Mouse (Mus musculus) brown adipose tissue, adult 24 weeks (tissue): ENCODE results near the gene Magi1. TPM values are rescaled to one million over a fixed set of nuclear protein-coding genes. Genes with fewer than 3 reads are reported as not detected.
A peak's percentile ranks its signal among the peaks of the same experiment; 100 is the strongest.

ENCODE experiments used
- H3K27ac ChIP-seq: fragments of 200-500 bp; replicated peaks from 2 replicates; pipeline ENCODE4 v1.5.1; 2012; ENCODE audit warnings: low read depth, mild to moderate bottlenecking, low read length
- H3K4me1 ChIP-seq: fragments of 200-500 bp; 2 replicates; pipeline ENCODE4 v1.6.1; 2012; ENCODE audit warnings: low read length, mixed read lengths; ENCODE audit not compliant: control insufficient read depth, insufficient read depth, insufficient read length
- H3K4me3 ChIP-seq: fragments of 200-500 bp; 2 replicates; pipeline ENCODE4 v1.5.1; 2012; ENCODE audit warnings: low read depth, mild to moderate bottlenecking, low read length, moderate library complexity; ENCODE audit not compliant: insufficient read depth
- polyA plus RNA-seq: library from polyadenylated mRNA; stranded (reverse); fragments of >200 nt; gene quantifications from 2 replicates; pipeline ENCODE4 v1.2.4, GENCODE M21; 2012; ENCODE audit not compliant: missing spikeins, insufficient read depth, insufficient read length

The Magi1 gene
- polyA plus RNA-seq: 3.3 and 4.5 TPM in 2 replicates

DNA sequence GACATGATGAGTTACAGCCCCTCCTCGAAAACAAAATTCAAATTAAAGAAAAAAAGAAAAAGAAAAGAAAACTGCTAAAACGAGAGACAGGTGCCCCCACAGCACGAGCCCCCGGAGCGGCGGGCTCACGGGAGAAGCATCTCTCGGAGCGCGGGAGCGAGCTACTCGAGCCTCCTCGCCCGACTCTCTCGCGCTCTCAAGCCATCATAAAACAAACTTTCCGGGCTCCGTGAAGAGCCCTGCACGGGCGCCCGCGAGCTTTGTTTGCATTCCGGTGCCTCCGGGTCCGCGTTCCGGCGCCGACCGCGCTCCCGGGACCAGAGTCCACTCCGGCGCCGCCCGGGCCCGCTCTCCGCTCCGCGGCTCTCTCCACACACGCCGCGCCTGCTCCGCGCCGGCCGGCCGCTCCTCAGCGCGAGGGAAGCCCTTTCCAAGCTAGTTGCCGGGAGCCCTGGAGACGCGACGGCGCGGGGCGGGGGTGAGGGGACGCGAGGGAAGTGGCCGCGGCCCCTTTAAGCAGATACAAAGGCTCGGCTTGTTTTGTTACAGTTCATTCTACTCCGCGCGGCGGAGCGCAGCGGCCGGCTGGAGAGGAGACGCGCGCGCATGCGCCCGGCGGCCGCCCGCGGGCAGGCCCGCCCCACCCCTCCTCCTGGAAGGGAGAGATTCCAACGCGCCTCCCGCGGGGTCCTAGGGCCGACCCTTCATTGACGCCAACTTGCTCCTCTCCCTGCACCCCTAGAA, at the start of gene Magi1:
TSS of gene Magi1 (minus strand) at position 600 of the 744 bp plus-strand sequence.
- peaks cover 5% of the 10 kb centered on the region; the same call in 1 of the 2 replicates for H3K4me1 ChIP-seq
- peak within 1 kb of the TSS; percentile 78 for H3K4me3 ChIP-seq

DNA sequence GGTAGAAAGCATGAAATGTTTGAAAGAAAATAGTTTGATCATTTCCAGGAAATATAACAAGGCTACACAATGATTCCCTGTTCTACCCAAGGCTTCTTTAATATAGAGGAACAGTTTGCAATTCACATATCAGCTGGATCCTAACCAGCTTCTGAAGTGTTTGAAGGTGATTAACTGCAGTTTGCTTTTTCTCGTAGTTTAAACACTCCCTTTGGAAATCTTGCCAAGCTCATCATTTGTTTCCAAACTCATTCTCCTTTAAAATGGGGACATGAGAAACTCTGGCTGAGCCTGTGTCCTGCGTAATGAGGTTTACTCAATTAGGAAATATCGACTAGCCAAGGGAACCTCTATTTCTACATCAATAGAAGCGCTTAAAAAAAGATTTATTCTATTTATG, 43.4 kb upstream of the Magi1 start:
- H3K27ac ChIP-seq: no peak overlapping the region
- no peak overlapping the region for H3K4me3 ChIP-seq
- H3K4me1 ChIP-seq: no peaks in the 10 kb centered on the region

More for the DNA sequence above, at the start of gene Magi1:
- H3K27ac ChIP-seq: peak within 1 kb of the TSS; percentile 63

GRCm38 (mm10) chr6:94316886-94317285, 33.2 kb upstream of the Magi1 start:
- H3K27ac ChIP-seq: no peak overlapping the region
- no peak overlapping the region for H3K4me3 ChIP-seq

GRCm38 (mm10) chr6:94312285-94312684, 28.6 kb upstream of the Magi1 start:
- H3K4me1 ChIP-seq: no peaks in the 10 kb centered on the region; the same call in 1 of the 2 replicates

More at GRCm38 (mm10) chr6:94316886-94317285, 33.2 kb upstream of the Magi1 start:
- H3K4me1 ChIP-seq: no peaks in the 10 kb centered on the region; the same call in 1 of the 2 replicates

GRCm38 (mm10) chr6:94308498-94308897, 24.8 kb upstream of the Magi1 start:
- Histone ChIP-seq H3K4me1 (no peaks in the 10 kb centered on the region; the same call in none of the 2 replicates), H3K27ac (no peak overlapping the region), H3K4me3 (no peak overlapping the region)

More at GRCm38 (mm10) chr6:94312285-94312684, 28.6 kb upstream of the Magi1 start:
- Histone ChIP-seq H3K4me3 (no peak overlapping the region), H3K27ac (no peak overlapping the region)

GRCm38 (mm10) chr6:94303512-94303911, 19.8 kb upstream of the Magi1 start:
- no peak overlapping the region for H3K4me3 ChIP-seq
- peaks cover 2% of the 10 kb centered on the region; the same call in 1 of the 2 replicates for H3K4me1 ChIP-seq
- no peak overlapping the region for H3K27ac ChIP-seq

- Histone ChIP-seq H3K4me1 (peaks cover 2% of the 10 kb centered on the region; the same call in 1 of the 2 replicates), H3K4me3 (no peak overlapping the region), H3K27ac (no peak overlapping the region)
Observed at GRCm38 (mm10) chr6:94301804-94302203, 18.1 kb upstream of the Magi1 start.

DNA sequence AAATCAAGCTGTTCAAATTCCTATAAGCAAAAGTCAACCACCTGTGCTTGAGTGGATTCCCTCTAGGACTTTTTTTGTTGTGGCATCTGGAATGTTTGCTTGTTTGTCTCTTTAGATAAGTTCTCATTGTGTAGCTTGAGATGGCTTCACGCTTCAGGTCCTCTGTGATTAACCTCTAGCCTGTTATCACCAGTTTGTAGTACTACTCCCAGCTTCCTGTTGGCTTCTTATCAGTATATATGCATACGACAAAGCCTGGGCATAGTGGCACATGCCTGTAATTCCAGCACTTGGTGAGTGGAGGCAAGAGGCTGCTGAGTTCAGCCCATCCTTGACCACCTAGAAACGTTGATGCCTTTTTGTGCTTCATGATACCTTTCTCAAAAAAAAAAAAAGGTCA, 16.8 kb upstream of the Magi1 start:
- Histone ChIP-seq H3K4me3 (no peak overlapping the region), H3K27ac (no peak overlapping the region), H3K4me1 (peaks cover 2% of the 10 kb centered on the region; the same call in 1 of the 2 replicates)

- H3K4me3 ChIP-seq: no peak overlapping the region
- H3K27ac ChIP-seq: no peak overlapping the region
- H3K4me1 ChIP-seq: 0 out of 2 replicates have a peak, but pooled peaks cover 2% of the 10 kb centered on the region
Observed at GRCm38 (mm10) chr6:94287387-94287786, 3.7 kb upstream of the Magi1 start.

DNA sequence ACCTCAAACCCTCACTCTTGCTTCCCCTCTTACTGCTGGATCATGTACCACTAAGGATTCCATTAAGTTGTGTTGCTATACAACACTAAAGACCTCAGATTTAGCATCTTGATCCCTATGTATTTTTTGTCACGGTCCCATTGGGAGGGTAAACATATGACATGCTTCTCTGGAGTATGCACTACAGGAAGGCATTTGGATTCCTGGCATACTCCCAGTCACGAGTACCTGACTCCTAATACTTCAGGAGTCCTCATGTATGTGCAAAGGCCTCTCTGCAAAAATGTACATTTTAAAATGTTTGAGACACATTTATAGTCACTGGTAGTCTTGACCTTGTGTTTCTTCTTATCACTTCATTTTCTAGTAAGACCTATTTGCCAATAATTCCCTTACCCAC, 2.8 kb upstream of the Magi1 start:
- no peak overlapping the region for H3K27ac ChIP-seq
- H3K4me1 ChIP-seq: 0 out of 2 replicates have a peak, but pooled peaks cover 2% of the 10 kb centered on the region

GRCm38 (mm10) chr6:94284089-94284825, 540 bp upstream of the Magi1 start:
- Histone ChIP-seq H3K4me1 (peaks cover 5% of the 10 kb centered on the region; the same call in 1 of the 2 replicates), H3K4me3 (peak overlapping the region; percentile 78), H3K27ac (peak overlapping the region; percentile 37)

More for the DNA sequence above, 2.8 kb upstream of the Magi1 start:
- H3K4me3 ChIP-seq: no peak overlapping the region

- peak overlapping the region; percentile 63 for H3K27ac ChIP-seq
- H3K4me1 ChIP-seq: peaks cover 5% of the 10 kb centered on the region; the same call in 1 of the 2 replicates
- H3K4me3 ChIP-seq: peak overlapping the region; percentile 78
Observed at GRCm38 (mm10) chr6:94282301-94283241, 1.1 kb downstream of the Magi1 start.

DNA sequence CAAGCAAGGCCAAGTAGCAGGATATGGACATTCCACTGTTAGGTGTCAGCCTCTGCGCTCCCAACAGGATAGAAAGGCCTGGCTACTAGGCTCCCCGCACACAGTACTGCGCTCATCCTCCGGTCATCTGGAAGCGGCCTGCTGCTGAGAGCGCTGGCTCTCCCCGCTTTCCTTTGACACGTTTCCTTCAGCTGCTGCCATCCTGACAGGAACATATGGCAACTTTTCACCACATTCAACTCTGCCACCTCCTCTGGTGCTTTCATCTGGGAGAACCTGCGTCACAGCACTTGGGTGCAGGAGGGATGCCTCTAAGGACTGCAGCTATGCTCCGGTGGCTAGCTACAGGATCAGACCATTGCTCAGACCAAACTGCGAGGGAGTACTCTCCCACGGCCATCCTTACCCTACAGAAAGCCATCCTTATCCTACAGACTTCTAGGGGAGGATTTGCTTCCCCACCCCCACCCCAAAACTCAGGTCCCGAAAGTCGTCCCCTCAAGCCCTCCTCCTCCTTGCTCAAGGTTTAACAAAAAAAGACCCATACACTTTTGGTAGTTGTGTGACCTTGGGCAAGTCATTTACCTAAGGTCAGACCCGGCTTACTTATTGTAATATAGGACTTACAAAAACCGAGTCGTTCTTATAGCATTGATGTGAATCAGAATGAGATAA, 2.0 kb downstream of the Magi1 start:
- Histone ChIP-seq H3K4me3 (peak overlapping the region; percentile 78), H3K27ac (0 out of 2 replicates have a peak overlapping the region, but pooled peaks have one; percentile 2), H3K4me1 (peaks cover 5% of the 10 kb centered on the region; the same call in 1 of the 2 replicates)

GRCm38 (mm10) chr6:94273941-94274340, 9.8 kb downstream of the Magi1 start:
- Histone ChIP-seq H3K27ac (no peak overlapping the region), H3K4me3 (no peak overlapping the region), H3K4me1 (peaks cover 6% of the 10 kb centered on the region; the same call in 1 of the 2 replicates)
